Mouse (Mus musculus) spleen, adult 2 months (tissue): ENCODE data around the gene Grid1. TPM values are rescaled to one million over a fixed set of nuclear protein-coding genes. Genes with fewer than 3 reads are reported as not detected.

Source experiments
- DNase-seq, 2 experiments: peaks; one replicate each; pipeline versions ENCODE4 v3.0.0 to v3.0.0-alpha.2; 2012 to 2021; ENCODE audit warnings: low spot score in 2 of 2, low read depth in 1 of 2
- H3K27ac ChIP-seq: fragments of 200-500 bp; 2 replicates; pipeline ENCODE4 v1.5.1; 2012; ENCODE audit warnings: low read length, inconsistent platforms; ENCODE audit not compliant: insufficient read depth
- H3K27me3 ChIP-seq: fragments of 200-500 bp; 2 replicates; pipeline ENCODE4 v1.6.1; 2012; ENCODE audit warnings: mild to moderate bottlenecking, moderate library complexity, low read length, inconsistent platforms; ENCODE audit not compliant: control insufficient read depth, insufficient read depth
- H3K36me3 ChIP-seq: fragments of 200-500 bp; 2 replicates; pipeline ENCODE4 v1.6.1; 2012; ENCODE audit warnings: mild to moderate bottlenecking, low read length, inconsistent platforms; ENCODE audit not compliant: control insufficient read depth, insufficient read depth
- H3K4me1 ChIP-seq: fragments of 200-500 bp; 2 replicates; pipeline ENCODE4 v1.6.1; 2011; ENCODE audit warnings: inconsistent platforms; ENCODE audit not compliant: control insufficient read depth, insufficient read depth, insufficient read length
- H3K4me3 ChIP-seq: fragments of 200-500 bp; 2 replicates; pipeline ENCODE4 v1.5.1; 2011; ENCODE audit warnings: mild to moderate bottlenecking, inconsistent platforms; ENCODE audit not compliant: insufficient read depth, insufficient read length; ENCODE audit errors: extremely low read depth
- CTCF ChIP-seq: fragments of 200-500 bp; IDR thresholded peaks from 2 replicates; pipeline ENCODE4 v1.5.1; 2011; ENCODE audit warnings: mild to moderate bottlenecking, inconsistent platforms; ENCODE audit not compliant: insufficient read depth, insufficient read length, insufficient replicate concordance; ENCODE audit errors: extremely low read depth
- POLR2A ChIP-seq: fragments of 200-500 bp; IDR thresholded peaks from 2 replicates; pipeline ENCODE4 v1.6.1; 2011; ENCODE audit warnings: low read depth, low read length, inconsistent platforms
- WGBS: fragments of 180-500 bp; shearing (Covaris S2); methylation state at CpG from one replicate; pipeline ENCODE4 v1.1.7; 2018; 5-methylcytosine and 5-hydroxymethylcytosine counted together
- polyA plus RNA-seq: library from polyadenylated mRNA; depleted of rRNA; stranded (reverse); fragments of >200 nt; gene quantifications from 2 replicates; pipeline ENCODE4 v1.2.3, GENCODE M21; 2012

Gene Grid1
- polyA plus RNA-seq, 1 experiment = 0.02 TPM

- Histone ChIP-seq H3K27me3 (no peaks in the 10 kb centered on the region), H3K36me3 (no peaks in the 10 kb centered on the region), H3K4me1 (no peaks in the 10 kb centered on the region), H3K4me3 (no peak overlapping the region), H3K27ac (no peak overlapping the region)
- DNase-seq = no peak
- 87% methylated on average over 7 of the region's 7 CpGs for WGBS
- TF ChIP-seq CTCF (no peak), POLR2A (no peak)
Measured at GRCm38 (mm10) chr14:35244776-35245548, 425.1 kb downstream of the Grid1 start.

- no peak for TF ChIP-seq POLR2A
- no peak for TF ChIP-seq CTCF
- H3K4me1 ChIP-seq = no peaks in the 10 kb centered on the region
- DNase-seq = no peak
- no peak overlapping the region for H3K4me3 ChIP-seq
- 87% methylated on average over 4 of the region's 4 CpGs for WGBS
- H3K36me3 ChIP-seq = no peaks in the 10 kb centered on the region
- no peak overlapping the region for H3K27ac ChIP-seq
- H3K27me3 ChIP-seq = no peaks in the 10 kb centered on the region
Measured at GRCm38 (mm10) chr14:35250412-35250811, 430.5 kb downstream of the Grid1 start.

GRCm38 (mm10) chr14:35254477-35254876 lies 434.6 kb downstream of the Grid1 start:
- Histone ChIP-seq H3K36me3 (no peaks in the 10 kb centered on the region), H3K27ac (no peak overlapping the region), H3K4me3 (no peak overlapping the region), H3K27me3 (no peaks in the 10 kb centered on the region), H3K4me1 (no peaks in the 10 kb centered on the region)
- WGBS = 76% methylated on average over 2 of the region's 2 CpGs
- no peak for TF ChIP-seq CTCF
- no peak for TF ChIP-seq POLR2A
- DNase-seq = no peak

- no peaks in the 10 kb centered on the region for H3K27me3 ChIP-seq
- 89% methylated on average over 4 of the region's 4 CpGs for WGBS
- no peak overlapping the region for H3K27ac ChIP-seq
- no peaks in the 10 kb centered on the region for H3K4me1 ChIP-seq
- H3K36me3 ChIP-seq = no peaks in the 10 kb centered on the region
- TF ChIP-seq POLR2A (no peak), CTCF (no peak)
- no peak for DNase-seq
- no peak overlapping the region for H3K4me3 ChIP-seq
Measured at GRCm38 (mm10) chr14:35270260-35270659, 450.4 kb downstream of the Grid1 start.

- TF ChIP-seq POLR2A (no peak), CTCF (no peak)
- Histone ChIP-seq H3K27ac (no peak overlapping the region), H3K36me3 (no peaks in the 10 kb centered on the region), H3K4me3 (no peak overlapping the region), H3K4me1 (no peaks in the 10 kb centered on the region), H3K27me3 (no peaks in the 10 kb centered on the region; the same call in 1 of the 2 replicates)
- 94% methylated on average over 7 of the region's 7 CpGs for WGBS
- DNase-seq = no peak
Measured at GRCm38 (mm10) chr14:35309201-35309600, 489.3 kb downstream of the Grid1 start.

- H3K36me3 ChIP-seq = no peaks in the 10 kb centered on the region
- WGBS = 60% methylated on average over 5 of the region's 5 CpGs
- no peaks in the 10 kb centered on the region; the same call in 1 of the 2 replicates for H3K27me3 ChIP-seq
- no peak overlapping the region for H3K4me3 ChIP-seq
- TF ChIP-seq POLR2A (no peak), CTCF (no peak)
- H3K4me1 ChIP-seq = no peaks in the 10 kb centered on the region
- no peak overlapping the region for H3K27ac ChIP-seq
- no peak for DNase-seq
Measured at GRCm38 (mm10) chr14:35313380-35314299, 493.7 kb downstream of the Grid1 start.

GRCm38 (mm10) chr14:35326306-35326705 lies 506.4 kb downstream of the Grid1 start:
- Histone ChIP-seq H3K36me3 (no peaks in the 10 kb centered on the region), H3K27ac (no peak overlapping the region), H3K27me3 (no peaks in the 10 kb centered on the region), H3K4me1 (no peaks in the 10 kb centered on the region), H3K4me3 (no peak overlapping the region)
- TF ChIP-seq POLR2A (no peak), CTCF (no peak)
- no peak for DNase-seq
- WGBS = 91% methylated on average over 1 of the region's 1 CpGs
